Mouse (Mus musculus) embryonic facial prominence, embryonic 15.5 days (tissue): ENCODE data around the gene Siglecg. TPM values are rescaled to one million over a fixed set of nuclear protein-coding genes. Genes with fewer than 3 reads are reported as not detected.

Experiments used
- ATAC-seq: fragments of 200-750 bp; cut with Nextera tagmentation; 2 replicates; pipeline ENCODE4 v1.8.0; 2017; ENCODE audit warnings: low read depth, moderate TSS enrichment; ENCODE audit not compliant: insufficient number of reproducible peaks, low FRiP score, low TSS enrichment
- H3K27ac ChIP-seq: fragments of 300-500 bp; sonication (generic); replicated peaks from 2 replicates; pipeline ENCODE4 v1.5.1; 2015; ENCODE audit warnings: mild to moderate bottlenecking, inconsistent platforms
- H3K27me3 ChIP-seq: fragments of 300-500 bp; sonication (generic); 2 replicates; pipeline ENCODE4 v1.6.1; 2015; ENCODE audit warnings: inconsistent platforms
- H3K36me3 ChIP-seq: fragments of 300-500 bp; sonication (generic); 2 replicates; pipeline ENCODE4 v1.6.1; 2015; ENCODE audit warnings: mild to moderate bottlenecking, inconsistent platforms
- H3K4me1 ChIP-seq: fragments of 300-500 bp; sonication (generic); 2 replicates; pipeline ENCODE4 v1.6.1; 2015; ENCODE audit warnings: inconsistent platforms
- H3K4me2 ChIP-seq: fragments of 300-500 bp; sonication (generic); replicated peaks from 2 replicates; pipeline ENCODE4 v1.6.1; 2015; ENCODE audit warnings: mild to moderate bottlenecking, inconsistent platforms
- H3K4me3 ChIP-seq: fragments of 300-500 bp; sonication (generic); replicated peaks from 2 replicates; pipeline ENCODE4 v1.5.1; 2015; ENCODE audit warnings: mild to moderate bottlenecking, inconsistent platforms
- H3K9ac ChIP-seq: fragments of 300-500 bp; sonication (generic); 2 replicates; pipeline ENCODE4 v1.6.1; 2015; ENCODE audit warnings: inconsistent platforms
- H3K9me3 ChIP-seq: fragments of 300-500 bp; sonication (generic); replicated peaks from 2 replicates; pipeline ENCODE4 v1.6.1; 2016; ENCODE audit warnings: inconsistent platforms
- WGBS: fragments of 180-500 bp; shearing (Covaris S2); methylation state at CpG from one replicate; pipeline ENCODE4 v1.1.7; 2015; 5-methylcytosine and 5-hydroxymethylcytosine counted together
- microRNA-seq: library from miRNA; unstranded; fragments of <30 nt; microRNA quantifications from one replicate; pipeline ENCODE4, GENCODE M21; 2016; ENCODE audit warnings: borderline number of aligned reads
- polyA plus RNA-seq: library from polyadenylated mRNA; unstranded; fragments of >200 nt; fragmentation: Nextera tagmentation; extraction: Ambion mirVana; gene quantifications from 2 replicates; pipeline ENCODE4 v1.2.1, GENCODE M21; 2015

The Siglecg gene
- polyA plus RNA-seq, 1 experiment from 2014 or later, result 0.04 TPM

- Histone ChIP-seq H3K36me3 (no peaks in the 10 kb centered on the region), H3K9ac (peak overlapping the region; percentile 35), H3K9me3 (no peaks in the 10 kb centered on the region), H3K4me1 (peaks cover 14% of the 10 kb centered on the region), H3K27ac (no peak overlapping the region), H3K4me3 (peak overlapping the region; percentile 54), H3K4me2 (peak overlapping the region; percentile 97), H3K27me3 (0 out of 2 replicates have a peak, but pooled peaks cover 9% of the 10 kb centered on the region)
- no peak for ATAC-seq
- WGBS, result 6% methylated on average over 35 of the region's 35 CpGs
These were observed 56.9 kb downstream of the Siglecg start for GRCm38 (mm10) chr7:43464864-43465343.

GRCm38 (mm10) chr7:43465344-43466098 is 57.5 kb downstream of the Siglecg start:
- peak overlapping the region; percentile 35 for H3K9ac ChIP-seq
- peak overlapping the region; percentile 97 for H3K4me2 ChIP-seq
- H3K9me3 ChIP-seq, result no peaks in the 10 kb centered on the region
- peak overlapping the region; percentile 54 for H3K4me3 ChIP-seq
- 0 out of 2 replicates have a peak, but pooled peaks cover 9% of the 10 kb centered on the region for H3K27me3 ChIP-seq
- peak; percentile 85 for ATAC-seq
- H3K27ac ChIP-seq, result peak overlapping the region; percentile 49; the same call in 1 of the 2 replicates
- no peaks in the 10 kb centered on the region for H3K36me3 ChIP-seq
- under 1% methylated on average over 32 of the region's 33 CpGs for WGBS
- H3K4me1 ChIP-seq, result peaks cover 14% of the 10 kb centered on the region

- Histone ChIP-seq H3K4me2 (peak overlapping the region; percentile 97), H3K9ac (peak overlapping the region; percentile 28), H3K36me3 (no peaks in the 10 kb centered on the region), H3K27ac (peak overlapping the region; percentile 49; the same call in 1 of the 2 replicates), H3K9me3 (no peaks in the 10 kb centered on the region), H3K4me3 (peak overlapping the region; percentile 54), H3K4me1 (peaks cover 14% of the 10 kb centered on the region), H3K27me3 (0 out of 2 replicates have a peak, but pooled peaks cover 9% of the 10 kb centered on the region)
- WGBS, result under 1% methylated on average over 33 of the region's 33 CpGs
- ATAC-seq, result peak; percentile 64
These were observed 58.2 kb downstream of the Siglecg start for GRCm38 (mm10) chr7:43466099-43466694.

Small RNA genes within 50 kb of the gene (microRNA-seq; reads per million reads assigned to microRNA genes)
- gene Mir7051, result not detected

Other genes starting within 250 kb of the Siglecg start
- 12.5 and 13.0 TPM in 2 replicates for gene Zfp715, start 94.9 kb upstream of the Siglecg start, polyA plus RNA-seq
- 0.21 and 0.24 TPM in 2 replicates for gene Siglecf, start 56.9 kb upstream of the Siglecg start, polyA plus RNA-seq
- not detected in 2 replicates for gene Lim2, start 19.5 kb downstream of the Siglecg start, polyA plus RNA-seq
- 2.1 and 3.2 TPM in 2 replicates for gene Nkg7, start 28.9 kb downstream of the Siglecg start, polyA plus RNA-seq
- gene Cldnd2, start 32.6 kb downstream of the Siglecg start, polyA plus RNA-seq, result not detected in 2 replicates
- gene Etfb, start 35.9 kb downstream of the Siglecg start, polyA plus RNA-seq, result 258 and 284 TPM in 2 replicates
- 0.26 and 0.94 TPM in 2 replicates for gene Gm45233, start 35.9 kb downstream of the Siglecg start, polyA plus RNA-seq
- gene Vsig10l, start 54.9 kb downstream of the Siglecg start, polyA plus RNA-seq, result 13.6 and 15.3 TPM in 2 replicates
- 1.1 and 1.5 TPM in 2 replicates for gene Iglon5, start 81.9 kb downstream of the Siglecg start, polyA plus RNA-seq
- gene 4931406B18Rik, start 97.7 kb downstream of the Siglecg start, polyA plus RNA-seq, result not detected in 2 replicates
- gene Cd33, start 136.2 kb downstream of the Siglecg start, polyA plus RNA-seq, result 1.9 and 2.8 TPM in 2 replicates
- 3.8 and 4.0 TPM in 2 replicates for gene Zfp658, start 154.1 kb downstream of the Siglecg start, polyA plus RNA-seq
- 13.6 and 13.7 TPM in 2 replicates for gene Zfp719, start 171.4 kb downstream of the Siglecg start, polyA plus RNA-seq
- gene Zfp819, start 199.0 kb downstream of the Siglecg start, polyA plus RNA-seq, result 0.24 and 0.45 TPM in 2 replicates
- gene Ceacam18, start 226.5 kb downstream of the Siglecg start, polyA plus RNA-seq, result not detected in 2 replicates